Mouse (Mus musculus) layer of hippocampus, adult 8-10 months (tissue): Measurements from ENCODE around the gene Hist1h3c. TPM values are rescaled to one million over a fixed set of nuclear protein-coding genes. Genes with fewer than 3 reads are reported as not detected.
A peak's percentile ranks its signal among the peaks of the same experiment; 100 is the strongest.
"Not testable (repeated sequence)": the region's sequence is repeated elsewhere in the genome, so short reads cannot be mapped to it uniquely, and the experiment has no call there.

ENCODE experiments used
- DNase-seq, 2 experiments: peaks; one replicate each; pipeline ENCODE4 v3.0.0; 2022; ENCODE audit warnings: low spot score in 2 of 2
- microRNA-seq, 2 experiments: library from miRNA; unstranded; fragments of <30 nt; microRNA quantifications; one replicate each; pipeline ENCODE4 v1.2.0; 2022
- total RNA-seq, 4 experiments: library from RNA; stranded (reverse); gene quantifications; 2 replicates each; pipeline ENCODE4 v1.2.4; 2022

Gene Hist1h3c
- total RNA-seq, 4 experiments from 2014 or later = 1.7 to 3.1 (median 2.7) TPM; not detected in 1

DNA sequence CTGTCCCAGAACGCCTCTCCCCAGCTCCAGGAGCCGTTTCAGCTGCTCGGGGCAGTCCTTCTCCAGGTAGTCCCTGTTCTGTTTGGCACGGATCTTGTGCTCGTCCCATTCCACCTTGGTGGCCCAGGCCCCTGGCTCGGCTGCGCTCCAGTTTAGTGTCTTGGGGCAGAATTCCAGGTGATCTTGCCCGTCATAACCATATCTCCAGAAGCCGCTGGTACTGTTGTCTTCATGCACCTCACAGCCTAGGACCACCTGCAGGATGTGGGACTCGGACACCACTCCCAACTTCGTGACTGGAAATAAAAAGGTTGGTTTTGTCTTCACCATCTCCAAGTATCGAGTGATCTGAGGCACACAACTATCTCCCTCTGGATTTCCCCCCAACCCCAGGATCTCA, 38.6 kb downstream of the Hist1h3c start:
- DNase-seq = no peak

GRCm38 (mm10) chr13:23705751-23706356, 39.5 kb downstream of the Hist1h3c start:
- no peak for DNase-seq

DNA sequence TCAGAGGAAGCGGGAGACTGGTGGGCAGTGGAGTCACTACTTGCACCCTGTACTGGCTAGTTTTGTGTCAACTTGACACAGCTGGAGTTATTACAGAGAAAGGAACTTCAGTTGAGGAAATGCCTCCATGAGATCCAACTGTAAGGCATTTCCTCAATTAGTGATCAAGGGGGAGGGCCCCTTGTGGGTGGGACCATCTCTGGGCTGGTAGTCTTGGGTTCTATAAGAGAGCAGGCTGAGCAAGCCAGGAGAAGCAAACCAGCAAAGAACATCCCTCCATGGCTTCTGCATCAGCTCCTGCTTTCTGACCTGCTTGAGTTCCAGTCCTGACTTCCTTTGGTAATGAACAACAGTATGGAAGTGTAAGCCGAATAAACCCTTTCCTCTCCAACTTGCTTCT, 42.6 kb downstream of the Hist1h3c start:
- not testable (repeated sequence) for DNase-seq

GRCm38 (mm10) chr13:23702220-23702619, 43.2 kb downstream of the Hist1h3c start:
- no peak for DNase-seq

DNA sequence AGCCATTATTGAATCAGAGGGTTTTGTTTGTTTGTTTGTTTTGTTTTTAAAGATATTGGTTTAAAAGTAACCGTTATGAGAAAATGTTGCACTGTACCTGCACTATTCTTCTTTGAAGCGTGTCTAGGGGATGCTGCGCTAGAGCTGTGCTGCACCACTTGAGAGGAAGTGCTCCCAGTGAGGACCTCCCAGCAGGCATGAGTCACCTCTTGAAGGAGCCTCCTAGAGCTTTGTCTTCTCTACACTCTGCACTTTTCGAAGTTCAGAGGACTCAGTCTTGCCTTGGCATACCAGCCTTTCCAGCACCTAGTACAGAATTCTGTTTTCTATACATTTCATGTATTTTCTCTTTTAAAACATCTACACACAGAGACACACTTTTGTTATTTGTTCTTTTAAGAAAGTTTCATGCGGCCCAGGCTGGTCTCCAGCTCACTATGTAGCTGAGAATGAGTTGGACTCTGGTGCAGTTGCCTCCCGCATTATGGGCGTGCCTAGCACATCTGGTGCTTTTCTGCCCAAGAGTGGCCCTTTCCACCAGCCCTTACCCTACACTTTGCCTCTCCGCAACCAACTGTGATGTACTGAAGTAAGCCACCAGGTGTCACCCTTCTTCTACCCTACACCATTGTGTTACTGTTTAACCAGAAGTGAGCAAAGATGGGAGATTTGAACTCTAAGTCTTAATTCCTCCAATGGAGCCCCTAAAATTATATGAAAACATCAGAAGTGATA, 44.4 kb downstream of the Hist1h3c start:
- DNase-seq = peak; percentile 60 to 78

- no peak for DNase-seq
Measured at GRCm38 (mm10) chr13:23699767-23700166, 45.6 kb downstream of the Hist1h3c start.

GRCm38 (mm10) chr13:23698996-23699395, 46.4 kb downstream of the Hist1h3c start:
- DNase-seq = no peak

- peak; percentile 98 to 99 for DNase-seq
Measured at GRCm38 (mm10) chr13:23698300-23698693, 47.1 kb downstream of the Hist1h3c start, which contains the start of gene Hist1h4c. TSS of gene Hist1h4c (minus strand) at chr13:23698454.

DNA sequence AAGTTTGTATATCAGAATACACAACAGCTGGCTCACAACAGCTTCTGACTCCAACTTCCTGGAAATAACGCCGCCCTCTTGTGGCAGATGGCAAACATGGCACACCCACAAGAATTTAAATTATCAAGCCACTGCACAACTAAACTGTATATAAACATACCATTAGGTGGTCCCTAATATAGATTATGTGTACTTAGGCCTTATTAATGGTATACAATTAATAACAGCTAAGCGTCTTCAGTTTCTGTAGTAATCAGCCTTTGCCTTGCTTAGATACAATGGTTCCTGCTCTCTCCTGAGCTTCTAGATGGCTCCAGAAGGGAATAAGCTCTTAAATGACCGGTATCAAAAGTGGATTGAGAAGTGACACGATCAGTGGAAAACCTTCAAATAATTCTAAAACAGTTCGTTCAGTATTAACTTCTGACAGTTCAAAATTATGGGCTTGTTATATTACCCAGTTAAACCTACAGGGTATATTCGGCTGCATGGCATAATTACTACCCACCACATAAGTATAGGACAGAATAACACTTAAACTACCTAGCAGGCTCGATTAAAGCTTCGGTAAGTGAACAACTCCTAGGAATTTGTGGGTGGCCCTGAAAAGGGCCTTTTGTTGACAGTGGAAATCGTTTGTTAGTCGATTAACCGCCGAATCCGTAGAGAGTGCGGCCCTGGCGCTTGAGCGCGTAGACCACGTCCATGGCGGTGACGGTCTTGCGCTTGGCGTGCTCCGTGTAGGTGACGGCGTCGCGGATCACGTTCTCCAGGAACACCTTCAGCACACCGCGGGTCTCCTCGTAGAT, 47.7 kb downstream of the Hist1h3c start:
- DNase-seq = no peak

GRCm38 (mm10) chr13:23696061-23696474, 49.3 kb downstream of the Hist1h3c start:
- DNase-seq = no peak

DNA sequence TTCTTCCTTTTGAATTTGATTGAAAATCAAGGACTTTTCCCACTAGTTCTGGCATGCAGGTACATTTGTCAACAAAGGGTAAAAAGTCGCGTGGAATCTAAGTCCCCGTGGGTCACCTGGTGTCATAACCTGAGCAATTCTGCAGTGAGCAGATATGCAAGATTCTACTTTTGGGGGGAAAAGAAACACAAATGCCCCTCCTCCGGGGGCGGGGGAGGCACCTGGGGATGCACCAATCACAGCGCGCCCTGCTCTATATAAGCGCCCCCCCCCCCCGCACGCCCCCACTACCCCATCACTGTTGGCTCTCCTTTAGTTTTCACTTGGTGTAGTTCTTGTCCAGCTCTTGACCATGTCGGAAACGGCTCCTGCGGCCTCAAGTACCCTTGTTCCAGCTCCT, 49.9 kb downstream of the Hist1h3c start, which contains the start of gene Hist1h1t:
Hist1h1t (plus strand) TSS at position 301 of the 400 bp plus-strand sequence.
- no peak for DNase-seq

Small RNA genes within 50 kb of the gene (microRNA-seq; reads per million reads assigned to microRNA genes)
- gene Gm44314 (0 reads per million in 2 experiments), gene Gm44484 (0 to 0.51 reads per million in 2 experiments)

Other genes with a start within 250 kb of the Hist1h3c start
- gene Hist1h4h, start 214.6 kb downstream of the Hist1h3c start, total RNA-seq = 100 to 1,000 TPM; 236 to 302 (median 261) TPM
- gene Hist1h2af, start 211.7 kb downstream of the Hist1h3c start, total RNA-seq = 1 to 10 TPM in 3 of 4 experiments, not detected in 1; 1.6 to 6.5 (median 1.8) TPM
- gene Hist1h3g, start 210.2 kb downstream of the Hist1h3c start, total RNA-seq = 1 to 10 TPM; 1.2 to 3.4 (median 2.2) TPM
- gene Hist1h2bh, start 202.2 kb downstream of the Hist1h3c start, total RNA-seq = under 1 TPM; 0.34 to 0.73 (median 0.61) TPM
- 10 to 100 TPM; 12.5 to 15.7 (median 14.2) TPM for gene Hist1h3f, start 201.6 kb downstream of the Hist1h3c start, total RNA-seq
- gene Hist1h4f, start 194.0 kb downstream of the Hist1h3c start, total RNA-seq = 100 to 1,000 TPM; 104 to 155 (median 119) TPM
- 1 to 10 TPM; 2.5 to 3.3 (median 2.8) TPM for gene Hist1h1d, start 192.3 kb downstream of the Hist1h3c start, total RNA-seq
- gene Hist1h3e, start 183.2 kb downstream of the Hist1h3c start, total RNA-seq = 10 to 100 TPM; 34.8 to 43.2 (median 40.0) TPM
- gene Hist1h2ae, start 174.4 kb downstream of the Hist1h3c start, total RNA-seq = 1 to 10 TPM; 3.3 to 7.7 (median 4.9) TPM
- gene Hist1h2bg, start 174.2 kb downstream of the Hist1h3c start, total RNA-seq = 10 to 100 TPM; 57.3 to 67.6 (median 60.8) TPM
- 10 to 100 TPM; 19.2 to 30.0 (median 24.4) TPM for gene Hist1h2bf, start 171.4 kb downstream of the Hist1h3c start, total RNA-seq
- gene Hist1h2ad, start 171.2 kb downstream of the Hist1h3c start, total RNA-seq = 10 to 100 TPM in 1 of 4 experiments, 1 to 10 TPM in 3; 3.0 to 11.0 (median 5.7) TPM
- 10 to 100 TPM in 2 of 4 experiments, 1 to 10 TPM in 2; 8.2 to 11.5 (median 10.5) TPM for gene Hist1h3d, start 169.8 kb downstream of the Hist1h3c start, total RNA-seq
- gene Hist1h4d, start 164.0 kb downstream of the Hist1h3c start, total RNA-seq = 100 to 1,000 TPM; 106 to 128 (median 119) TPM
- gene Hist1h2be, start 124.5 kb downstream of the Hist1h3c start, total RNA-seq = 10 to 100 TPM in 2 of 4 experiments, 1 to 10 TPM in 2; 7.9 to 10.8 (median 9.3) TPM
- gene Hist1h1e, start 123.0 kb downstream of the Hist1h3c start, total RNA-seq = 10 to 100 TPM; 36.1 to 50.5 (median 42.7) TPM
- 1 to 10 TPM; 1.4 to 3.1 (median 2.7) TPM for gene Hist1h2ac, start 61.7 kb downstream of the Hist1h3c start, total RNA-seq
- gene Hist1h2bc, start 61.4 kb downstream of the Hist1h3c start, total RNA-seq = 10 to 100 TPM; 33.4 to 55.2 (median 44.8) TPM
- under 1 TPM in 1 of 4 experiments, not detected in 3; 0.50 TPM for gene Hist1h1t, start 49.8 kb downstream of the Hist1h3c start, total RNA-seq
- gene Hist1h4c, start 47.1 kb downstream of the Hist1h3c start, total RNA-seq = 10 to 100 TPM; 71.6 to 90.3 (median 85.0) TPM
- gene Hfe, start 34.7 kb downstream of the Hist1h3c start, total RNA-seq = 1 to 10 TPM; 3.9 to 9.4 (median 7.0) TPM
- 10 to 100 TPM; 39.1 to 69.2 (median 53.5) TPM for gene Hist1h1c, start 6.8 kb downstream of the Hist1h3c start, total RNA-seq
- 10 to 100 TPM; 14.1 to 21.7 (median 16.7) TPM for gene Hist1h2bb, start 1.1 kb upstream of the Hist1h3c start, total RNA-seq
- gene Hist1h2ab, start 5.5 kb upstream of the Hist1h3c start, total RNA-seq = 10 to 100 TPM; 18.6 to 28.1 (median 23.5) TPM
- gene Hist1h3b, start 6.7 kb upstream of the Hist1h3c start, total RNA-seq = 10 to 100 TPM in 2 of 4 experiments, 1 to 10 TPM in 2; 3.1 to 10.4 (median 8.0) TPM
- 10 to 100 TPM; 47.4 to 67.0 (median 59.9) TPM for gene Hist1h4b, start 11.4 kb upstream of the Hist1h3c start, total RNA-seq
- gene Hist1h4a, start 15.6 kb upstream of the Hist1h3c start, total RNA-seq = 10 to 100 TPM; 31.9 to 42.9 (median 37.9) TPM
- 10 to 100 TPM; 22.7 to 39.9 (median 29.0) TPM for gene Hist1h3a, start 16.8 kb upstream of the Hist1h3c start, total RNA-seq
- gene Hist1h1a, start 18.1 kb upstream of the Hist1h3c start, total RNA-seq = 10 to 100 TPM; 12.6 to 19.3 (median 16.9) TPM
- not detected for gene Trim38, start 24.3 kb upstream of the Hist1h3c start, total RNA-seq
- gene Slc17a2, start 61.4 kb upstream of the Hist1h3c start, total RNA-seq = not detected
- gene Slc17a3, start 93.8 kb upstream of the Hist1h3c start, total RNA-seq = not detected
- not detected for gene Slc17a1, start 122.1 kb upstream of the Hist1h3c start, total RNA-seq
- not detected for gene Slc17a4, start 169.4 kb upstream of the Hist1h3c start, total RNA-seq
- not detected for gene Hist1h2ba, start 188.6 kb upstream of the Hist1h3c start, total RNA-seq
- not detected for gene Hist1h2aa, start 188.9 kb upstream of the Hist1h3c start, total RNA-seq
- gene Scgn, start 245.6 kb upstream of the Hist1h3c start, total RNA-seq = 1 to 10 TPM; 1.4 to 2.8 (median 2.1) TPM